Mouse (Mus musculus) stomach, embryonic 14.5 days (tissue): ENCODE measurements around the gene Capn10. TPM values are rescaled to one million over a fixed set of nuclear protein-coding genes. Genes with fewer than 3 reads are reported as not detected.

ENCODE experiments used
- ATAC-seq: fragments of 200-750 bp; cut with Nextera tagmentation; 2 replicates; pipeline ENCODE4 v1.8.0; 2017; ENCODE audit warnings: low read depth, moderate TSS enrichment; ENCODE audit not compliant: insufficient number of reproducible peaks, insufficient read depth, low FRiP score
- H3K27ac ChIP-seq: fragments of 300-500 bp; sonication (generic); 2 replicates; pipeline ENCODE4 v1.5.1; 2014; ENCODE audit warnings: mild to moderate bottlenecking, low read length, moderate library complexity, mixed read lengths
- H3K27me3 ChIP-seq: fragments of 300-500 bp; sonication (generic); 2 replicates; pipeline ENCODE4 v1.6.1; 2014; ENCODE audit warnings: low read length, control low read depth, mixed read lengths; ENCODE audit not compliant: control insufficient read depth, insufficient read depth
- H3K36me3 ChIP-seq: fragments of 300-500 bp; sonication (generic); 2 replicates; pipeline ENCODE4 v1.6.1; 2014; ENCODE audit warnings: mild to moderate bottlenecking, control low read depth, low read length, moderate library complexity, mixed read lengths; ENCODE audit not compliant: control insufficient read depth, insufficient read depth
- H3K4me1 ChIP-seq: fragments of 300-500 bp; sonication (generic); 2 replicates; pipeline ENCODE4 v1.6.1; 2014; ENCODE audit warnings: low read length, control low read depth, mixed read lengths; ENCODE audit not compliant: control insufficient read depth, insufficient read depth
- H3K4me2 ChIP-seq: fragments of 300-500 bp; sonication (generic); replicated peaks from 2 replicates; pipeline ENCODE4 v1.6.1; 2014; ENCODE audit warnings: low read depth, low read length, control low read depth
- H3K4me3 ChIP-seq: fragments of 300-500 bp; sonication (generic); 2 replicates; pipeline ENCODE4 v1.5.1; 2014; ENCODE audit warnings: low read depth, low read length, control low read depth
- H3K9ac ChIP-seq: fragments of 300-500 bp; sonication (generic); replicated peaks from 2 replicates; pipeline ENCODE4 v1.6.1; 2014; ENCODE audit warnings: low read depth, mild to moderate bottlenecking, control low read depth, low read length, moderate library complexity, mixed read lengths
- H3K9me3 ChIP-seq: fragments of 300-500 bp; sonication (generic); 2 replicates; pipeline ENCODE4 v1.6.1; 2016; ENCODE audit warnings: low read depth, low read length, control low read depth; ENCODE audit not compliant: control insufficient read depth
- WGBS: fragments of 180-500 bp; shearing (Covaris S2); extraction: QIAGEN DNeasy Blood & Tissue Kit; methylation state at CpG from one replicate; pipeline ENCODE4 v1.1.7; 2014; 5-methylcytosine and 5-hydroxymethylcytosine counted together
- polyA plus RNA-seq: library from polyadenylated mRNA; unstranded; fragments of >200 nt; fragmentation: Nextera tagmentation; extraction: Ambion mirVana; gene quantifications from 2 replicates; pipeline ENCODE4 v1.2.1, GENCODE M21; 2014

Capn10 gene
- polyA plus RNA-seq, 1 experiment from 2014 or later = 28.3 TPM

DNA sequence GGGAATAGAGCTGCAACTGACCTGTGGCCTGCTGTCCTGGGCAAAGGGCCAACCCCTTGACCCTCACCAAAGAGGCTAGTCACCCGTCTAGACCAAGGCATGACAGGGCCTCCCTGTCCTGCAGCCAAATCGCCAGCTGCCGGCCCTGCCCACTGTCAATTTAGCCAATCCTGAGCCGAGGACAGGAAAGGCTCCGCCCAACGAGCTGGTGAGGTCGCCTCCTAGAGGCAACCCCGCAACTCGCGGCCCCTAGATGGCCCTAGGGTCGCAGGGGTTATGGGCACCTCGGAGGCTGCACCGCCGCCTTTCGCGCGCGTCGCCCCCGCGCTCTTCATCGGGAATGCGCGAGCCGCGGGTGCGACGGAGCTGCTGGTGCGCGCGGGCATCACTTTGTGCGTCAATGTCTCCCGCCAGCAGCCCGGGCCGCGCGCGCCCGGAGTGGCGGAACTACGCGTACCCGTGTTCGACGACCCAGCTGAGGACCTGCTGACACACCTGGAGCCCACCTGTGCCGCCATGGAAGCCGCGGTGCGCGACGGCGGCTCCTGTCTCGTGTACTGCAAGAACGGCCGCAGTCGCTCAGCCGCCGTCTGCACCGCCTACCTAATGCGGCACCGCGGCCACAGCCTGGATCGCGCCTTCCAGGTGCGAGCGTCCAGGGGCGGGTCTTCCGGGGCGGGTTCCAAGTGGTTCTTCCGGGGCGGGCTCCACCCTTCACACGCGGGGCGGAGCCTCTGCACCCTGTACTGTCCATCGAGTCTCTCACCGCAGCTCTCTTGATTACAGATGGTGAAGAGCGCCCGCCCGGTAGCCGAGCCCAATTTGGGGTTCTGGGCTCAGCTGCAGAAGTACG, 27.2 kb upstream of the Capn10 start, which contains the start of gene Dusp28:
Gene Dusp28, plus strand, starts transcription at position 203 of the 853 bp plus-strand sequence.
- ATAC-seq = peak; percentile 93
- peak within 1 kb of the TSS; percentile 63 for H3K4me2 ChIP-seq
- under 1% methylated on average over 81 of the region's 81 CpGs for WGBS
- peaks cover 22% of the 10 kb centered on the region for H3K4me1 ChIP-seq
- peak within 1 kb of the TSS; percentile 41 for H3K9ac ChIP-seq
- no peaks in the 10 kb centered on the region for H3K27me3 ChIP-seq
- no peaks in the 10 kb centered on the region for H3K36me3 ChIP-seq
- H3K9me3 ChIP-seq = no peaks in the 10 kb centered on the region
- peak within 1 kb of the TSS; percentile 70 for H3K4me3 ChIP-seq
- peak within 1 kb of the TSS; percentile 69 for H3K27ac ChIP-seq

DNA sequence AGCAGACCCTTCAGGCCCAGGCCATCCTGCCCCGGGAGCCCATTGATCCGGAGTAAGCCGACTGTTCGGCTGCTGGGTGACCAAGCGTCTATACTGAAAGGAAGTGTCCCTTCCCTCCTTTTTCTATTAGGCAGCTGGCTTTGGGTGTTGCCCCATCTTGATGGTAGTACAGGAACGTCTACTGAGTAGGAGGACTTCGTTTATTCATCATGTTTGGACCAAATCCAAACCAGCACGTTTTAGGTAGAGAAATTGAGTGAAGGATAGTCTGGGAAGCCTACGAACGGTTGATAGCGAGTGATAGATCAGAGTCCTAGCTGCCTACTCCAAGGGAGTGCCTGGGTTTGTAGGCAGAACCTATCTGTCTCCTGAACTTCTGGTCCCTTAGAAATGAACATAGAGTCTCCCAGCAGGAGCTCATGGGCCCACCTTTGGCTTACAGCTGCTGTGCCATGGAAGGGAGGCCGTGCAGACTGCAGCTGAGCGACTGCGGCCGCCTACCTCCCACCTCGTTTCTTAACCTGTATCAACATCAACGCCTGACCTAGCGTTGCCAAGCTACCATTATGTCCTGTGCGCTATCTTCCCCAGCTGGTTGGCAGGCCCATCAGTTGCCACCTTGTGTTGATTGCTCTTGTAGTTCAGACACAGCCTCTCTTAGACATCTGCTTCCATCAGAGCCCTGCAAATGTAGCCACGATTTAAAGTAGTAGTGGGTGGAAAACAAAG, 26.4 kb upstream of the Capn10 start:
- no peaks in the 10 kb centered on the region for H3K9me3 ChIP-seq
- H3K4me3 ChIP-seq = peak overlapping the region; percentile 70
- H3K4me2 ChIP-seq = peak overlapping the region; percentile 63
- WGBS = 45% methylated on average over 20 of the region's 20 CpGs
- no peak for ATAC-seq
- H3K4me1 ChIP-seq = peaks cover 29% of the 10 kb centered on the region
- H3K27ac ChIP-seq = peak overlapping the region; percentile 61; the same call in 1 of the 2 replicates
- no peaks in the 10 kb centered on the region for H3K36me3 ChIP-seq
- H3K27me3 ChIP-seq = no peaks in the 10 kb centered on the region
- H3K9ac ChIP-seq = peak overlapping the region; percentile 18

DNA sequence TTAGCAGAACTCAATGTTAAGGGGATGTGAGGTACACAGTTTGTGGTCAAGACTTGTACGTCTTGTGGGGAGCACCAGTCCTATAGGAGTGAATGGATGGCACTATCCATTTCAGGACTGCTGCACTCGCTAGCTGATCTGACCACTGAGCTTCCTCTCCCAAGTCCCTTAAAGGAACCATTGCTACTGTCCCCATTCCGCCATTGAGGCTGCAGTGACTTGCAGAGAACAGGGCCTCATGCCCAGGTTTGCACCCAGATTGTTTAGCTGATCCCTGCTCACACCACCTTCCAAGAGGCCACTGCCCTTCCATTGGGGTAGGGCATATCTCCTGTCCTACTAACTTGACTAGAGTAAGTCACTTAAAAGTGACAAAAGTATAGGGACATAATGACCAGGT, 25.5 kb upstream of the Capn10 start:
- Histone ChIP-seq H3K4me2 (no peak overlapping the region), H3K4me1 (peaks cover 26% of the 10 kb centered on the region), H3K36me3 (no peaks in the 10 kb centered on the region), H3K4me3 (no peak overlapping the region), H3K9me3 (no peaks in the 10 kb centered on the region), H3K27me3 (no peaks in the 10 kb centered on the region), H3K9ac (no peak overlapping the region), H3K27ac (no peak overlapping the region)
- no peak for ATAC-seq
- WGBS = 95% methylated on average over 3 of the region's 3 CpGs

DNA sequence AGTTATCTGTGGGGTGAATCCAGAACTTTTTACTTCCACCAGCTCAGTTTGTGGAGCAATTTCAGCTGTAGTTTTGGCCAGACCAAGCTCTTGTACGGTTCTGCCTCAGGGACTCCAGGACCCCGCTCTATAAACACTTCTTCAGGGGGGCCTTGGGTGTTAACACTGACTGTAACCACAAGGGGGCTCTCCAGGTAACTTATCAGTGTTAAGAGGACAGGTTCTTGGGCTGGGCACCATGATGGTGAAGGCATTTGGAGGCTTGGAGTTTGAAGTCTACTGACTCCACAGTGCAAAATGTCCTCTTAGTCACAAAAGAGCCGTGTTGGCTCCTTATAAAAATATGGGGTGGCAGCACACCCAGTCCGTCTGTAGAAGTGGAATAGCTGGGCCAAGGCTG, 25.1 kb upstream of the Capn10 start:
- no peak overlapping the region for H3K9ac ChIP-seq
- H3K4me2 ChIP-seq = no peak overlapping the region
- H3K9me3 ChIP-seq = no peaks in the 10 kb centered on the region
- H3K4me3 ChIP-seq = no peak overlapping the region
- no peak overlapping the region for H3K27ac ChIP-seq
- no peak for ATAC-seq
- H3K27me3 ChIP-seq = no peaks in the 10 kb centered on the region
- peaks cover 2% of the 10 kb centered on the region; the same call in 1 of the 2 replicates for H3K36me3 ChIP-seq
- peaks cover 26% of the 10 kb centered on the region for H3K4me1 ChIP-seq
- 62% methylated on average over 4 of the region's 4 CpGs for WGBS

DNA sequence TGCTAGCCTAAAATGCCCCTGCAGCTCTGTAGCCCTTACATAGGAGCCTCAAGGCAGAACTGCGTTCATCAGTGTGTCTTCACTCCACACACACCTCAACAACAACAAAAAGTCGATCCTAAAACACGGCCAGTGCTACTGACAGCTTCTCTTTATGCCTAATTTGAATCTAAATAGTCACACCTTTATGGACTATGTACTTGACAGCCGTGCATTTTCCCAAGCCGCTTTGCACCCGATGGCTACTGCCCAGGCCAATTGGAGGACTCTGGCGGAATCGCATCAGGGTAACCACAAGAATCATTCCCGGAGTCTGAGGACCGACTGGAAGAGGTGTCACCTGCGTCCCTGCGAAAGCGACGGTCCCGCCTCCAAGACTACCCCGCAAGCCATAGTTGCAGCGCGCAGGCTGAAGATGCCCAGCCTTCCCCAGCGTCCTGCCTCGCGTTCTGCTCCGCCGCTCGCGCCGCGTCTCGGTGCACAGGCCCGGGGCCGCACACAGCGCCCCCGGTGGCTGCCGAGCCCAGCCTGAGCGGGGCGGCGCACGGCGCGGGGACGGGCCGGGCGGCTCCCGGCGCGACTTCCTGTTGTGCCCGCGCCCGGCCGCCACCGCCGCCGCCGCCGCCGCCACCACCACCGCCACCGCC, 23.8 kb upstream of the Capn10 start, which contains the start of gene Rnpepl1:
Gene Rnpepl1, plus strand, starts transcription at position 545 of the 647 bp plus-strand sequence.
- H3K27me3 ChIP-seq = no peaks in the 10 kb centered on the region
- peak within 1 kb of the TSS; percentile 78 for H3K4me3 ChIP-seq
- H3K9me3 ChIP-seq = no peaks in the 10 kb centered on the region
- H3K9ac ChIP-seq = peak within 1 kb of the TSS; percentile 81
- peaks cover 26% of the 10 kb centered on the region for H3K4me1 ChIP-seq
- peaks cover 11% of the 10 kb centered on the region; the same call in 1 of the 2 replicates for H3K36me3 ChIP-seq
- WGBS = under 1% methylated on average over 45 of the region's 57 CpGs
- H3K4me2 ChIP-seq = peak within 1 kb of the TSS; percentile 92
- peak within 1 kb of the TSS; percentile 72 for H3K27ac ChIP-seq
- peak; percentile 60 for ATAC-seq

DNA sequence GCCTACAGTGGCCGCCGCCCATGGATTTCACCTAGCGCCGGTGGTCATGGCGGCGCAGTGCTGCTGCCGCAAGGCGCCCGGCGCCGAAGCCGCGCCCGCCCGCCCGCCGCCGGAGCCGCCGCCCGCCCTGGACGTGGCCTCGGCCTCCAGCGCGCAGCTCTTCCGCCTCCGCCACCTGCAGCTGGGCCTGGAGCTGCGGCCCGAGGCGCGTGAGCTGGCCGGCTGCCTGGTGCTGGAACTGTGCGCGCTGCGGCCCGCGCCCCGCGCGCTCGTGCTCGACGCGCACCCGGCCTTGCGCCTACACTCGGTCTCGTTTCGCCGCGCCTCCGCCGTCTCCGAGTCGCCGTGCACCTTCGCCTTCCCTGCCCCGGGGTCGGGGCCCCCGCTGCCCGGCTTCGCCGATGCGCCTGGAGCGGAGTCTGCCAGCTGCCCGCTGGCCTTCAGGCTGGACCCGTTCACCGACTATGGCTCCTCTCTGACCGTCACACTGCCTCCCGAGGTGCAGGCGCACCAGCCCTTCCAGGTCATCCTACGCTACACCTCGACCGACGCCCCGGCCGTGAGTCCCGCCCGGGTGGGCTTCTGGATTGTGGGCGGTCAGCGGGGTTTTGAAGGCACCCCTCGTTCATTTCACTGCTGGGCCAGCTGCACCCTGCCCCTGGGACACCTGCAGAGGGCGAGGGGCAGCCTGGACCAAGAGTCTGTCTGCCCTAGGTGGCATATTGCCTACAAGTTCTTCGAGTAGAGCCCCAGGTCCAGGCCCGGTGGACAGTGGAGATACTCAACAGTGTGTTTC, 23.1 kb upstream of the Capn10 start:
- H3K36me3 ChIP-seq = peaks cover 17% of the 10 kb centered on the region
- peak overlapping the region; percentile 92 for H3K4me2 ChIP-seq
- peak overlapping the region; percentile 81 for H3K9ac ChIP-seq
- peaks cover 26% of the 10 kb centered on the region for H3K4me1 ChIP-seq
- no peaks in the 10 kb centered on the region for H3K27me3 ChIP-seq
- peak; percentile 0; the same call in 1 of the 2 replicates for ATAC-seq
- 1% methylated on average over 64 of the region's 85 CpGs for WGBS
- no peaks in the 10 kb centered on the region for H3K9me3 ChIP-seq
- H3K27ac ChIP-seq = peak overlapping the region; percentile 72
- peak overlapping the region; percentile 78 for H3K4me3 ChIP-seq

DNA sequence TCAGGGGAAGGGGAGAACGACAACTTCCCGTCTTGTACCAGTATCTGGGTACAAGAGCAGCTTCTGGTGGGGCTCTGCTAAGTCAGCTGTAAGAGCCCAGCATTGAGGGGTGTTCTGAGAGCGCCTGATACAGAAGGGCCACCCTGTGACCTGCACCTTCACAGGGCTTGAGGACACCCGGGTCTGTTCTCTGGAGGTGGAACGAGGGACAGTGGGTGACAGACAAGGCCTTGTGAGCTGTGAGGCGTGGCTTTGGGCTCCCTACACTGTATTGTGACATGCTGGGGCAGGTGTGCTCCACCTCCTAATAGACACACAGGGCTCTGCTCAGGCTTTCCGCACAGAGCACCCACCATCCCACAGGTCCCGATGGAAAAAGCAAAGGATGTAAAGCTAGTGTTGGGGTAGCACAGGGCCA, 22.4 kb upstream of the Capn10 start:
- no peaks in the 10 kb centered on the region for H3K27me3 ChIP-seq
- H3K9me3 ChIP-seq = no peaks in the 10 kb centered on the region
- no peak for ATAC-seq
- H3K27ac ChIP-seq = peak overlapping the region; percentile 72
- peaks cover 23% of the 10 kb centered on the region for H3K36me3 ChIP-seq
- H3K4me1 ChIP-seq = peaks cover 26% of the 10 kb centered on the region
- WGBS = 32% methylated on average over 8 of the region's 8 CpGs
- H3K9ac ChIP-seq = peak overlapping the region; percentile 81; the same call in 1 of the 2 replicates
- peak overlapping the region; percentile 78 for H3K4me3 ChIP-seq
- H3K4me2 ChIP-seq = peak overlapping the region; percentile 92
